Mouse (Mus musculus) heart, postnatal 0 days (tissue): Measurements from ENCODE around the gene Uhrf1.

Experiments
- CTCF ChIP-seq: IDR thresholded peaks from 2 replicates; pipeline ENCODE4 v1.5.1; 2016; ENCODE audit warnings: antibody characterized with exemption, control low read depth, low read depth
- EP300 ChIP-seq: IDR thresholded peaks from 2 replicates; pipeline ENCODE4 v1.6.1; 2016; ENCODE audit warnings: antibody characterized with exemption, low read depth

DNA sequence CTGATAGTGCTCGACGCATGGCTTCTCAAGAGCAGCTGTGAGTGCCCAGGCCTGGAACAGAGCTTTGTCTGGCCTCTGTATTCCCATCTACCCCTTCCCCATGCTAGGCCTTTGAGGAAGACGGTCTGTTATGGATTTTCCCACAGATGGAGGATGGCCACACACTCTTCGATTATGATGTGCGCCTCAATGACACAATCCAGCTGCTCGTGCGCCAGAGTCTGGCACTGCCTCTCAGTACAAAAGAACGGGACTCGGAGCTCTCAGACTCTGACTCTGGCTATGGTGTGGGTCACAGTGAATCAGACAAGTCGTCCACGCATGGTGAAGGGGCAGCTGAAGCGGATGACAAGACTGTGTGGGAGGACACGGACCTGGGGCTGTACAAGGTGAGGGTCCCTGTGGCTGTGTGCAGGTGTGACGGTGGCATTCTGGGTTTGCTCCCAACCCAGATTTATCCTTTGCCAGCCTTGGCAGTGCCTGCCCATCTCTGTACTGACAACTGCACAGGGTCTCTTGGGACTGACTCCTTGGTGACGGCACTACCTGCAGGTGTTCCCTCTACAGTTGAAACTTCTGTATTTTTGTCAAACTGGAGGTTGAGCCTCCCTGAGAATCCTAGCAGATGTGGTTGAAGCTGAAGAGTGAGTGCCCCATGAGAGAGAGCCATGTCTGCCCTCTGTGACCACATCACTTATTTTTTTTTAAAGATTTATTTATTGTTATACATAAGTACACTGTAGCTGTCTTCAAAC is 6.2 kb downstream of the Uhrf1 start:
- TF ChIP-seq CTCF (no peak), EP300 (no peak)
